Mouse (Mus musculus) layer of hippocampus, adult 2 months (tissue): ENCODE measurements around the gene Tmem143. TPM values are rescaled to one million over a fixed set of nuclear protein-coding genes. Genes with fewer than 3 reads are reported as not detected.
"Not testable (repeated sequence)": the region's sequence is repeated elsewhere in the genome, so short reads cannot be mapped to it uniquely, and the experiment has no call there.

Experiments
- DNase-seq, 2 experiments: peaks; one replicate each; pipeline ENCODE4 v3.0.0; 2022; ENCODE audit warnings: low spot score in 2 of 2
- H3K27ac ChIP-seq: fragments of 200-600 bp; 2 replicates; pipeline ENCODE4 v1.8.1; 2022
- H3K4me3 ChIP-seq: fragments of 200-600 bp; 2 replicates; pipeline ENCODE4 v1.8.1; 2022; ENCODE audit warnings: mild to moderate bottlenecking
- CTCF ChIP-seq: fragments of 200-600 bp; conservative IDR thresholded peaks from 2 replicates; pipeline ENCODE4 v1.8.1; 2022; ENCODE audit warnings: antibody characterized with exemption, mild to moderate bottlenecking, moderate library complexity
- total RNA-seq, 2 experiments: library from RNA; stranded (reverse); gene quantifications; 2 replicates each; pipeline ENCODE4 v1.2.3; 2021

The Tmem143 gene
- total RNA-seq, 2 experiments from 2014 or later, result 22.1 to 22.8 TPM

DNA sequence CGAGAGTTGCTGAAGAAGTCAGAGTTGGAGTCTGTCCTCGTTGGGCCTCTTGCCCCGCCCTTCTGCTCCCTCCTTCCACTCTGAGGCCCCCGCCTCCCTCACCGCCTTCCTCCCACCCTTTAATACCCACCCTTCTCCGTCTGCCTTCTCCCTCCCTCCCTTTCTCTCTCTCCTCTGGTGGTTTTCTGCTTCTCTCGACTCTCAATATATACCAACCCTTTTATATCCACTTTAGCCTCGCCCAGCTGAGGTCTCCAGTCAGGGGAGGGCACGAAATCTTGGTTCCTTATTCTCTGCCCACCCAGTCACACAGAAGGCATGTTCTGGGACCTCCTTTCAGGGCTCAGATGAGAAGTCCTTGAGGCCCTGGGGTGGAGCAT is 24.5 kb downstream of the Tmem143 start, which contains the start of gene Emp3:
Gene Emp3 (minus strand): TSS at position 163 of the 380 bp plus-strand sequence.
- no peak for DNase-seq
- TF ChIP-seq CTCF, result no peak
- peak within 1 kb of the TSS; percentile 94; the same call in 1 of the 2 replicates for H3K27ac ChIP-seq
- peak within 1 kb of the TSS; percentile 5; the same call in 1 of the 2 replicates for H3K4me3 ChIP-seq

DNA sequence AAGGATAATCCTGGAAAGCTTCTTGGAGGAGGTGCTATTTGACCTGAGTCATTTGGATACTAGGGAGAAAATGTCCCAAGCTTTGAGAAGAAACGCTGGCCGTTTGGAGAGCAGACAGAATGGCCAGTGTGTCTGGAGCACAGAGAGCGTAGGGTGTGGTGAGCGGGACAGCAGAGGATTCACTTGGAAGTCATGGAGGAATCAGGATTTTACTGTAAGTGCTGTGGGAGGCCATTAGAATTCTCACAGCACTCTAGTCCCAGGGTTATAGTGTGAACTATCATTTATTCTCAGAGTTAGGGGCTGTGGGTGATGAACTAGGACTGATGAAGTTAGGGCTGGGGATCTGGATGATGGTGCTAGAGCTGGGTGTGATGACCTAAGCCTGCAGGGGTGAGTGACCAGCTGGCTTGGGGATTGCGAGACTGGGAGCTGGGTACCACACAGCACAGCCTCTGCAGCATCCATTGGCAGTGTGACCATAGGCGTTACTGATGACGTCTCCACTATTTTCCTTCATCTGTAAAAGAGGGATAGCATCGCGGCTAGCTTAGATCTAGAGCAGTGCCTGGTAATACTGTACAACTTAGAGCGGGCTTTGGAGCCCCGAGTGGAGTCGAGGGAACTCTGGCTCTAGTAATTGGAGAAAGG is 25.3 kb downstream of the Tmem143 start:
- DNase-seq, result no peak
- Histone ChIP-seq H3K4me3 (no peak overlapping the region), H3K27ac (peak overlapping the region; percentile 94)
- no peak for TF ChIP-seq CTCF

DNA sequence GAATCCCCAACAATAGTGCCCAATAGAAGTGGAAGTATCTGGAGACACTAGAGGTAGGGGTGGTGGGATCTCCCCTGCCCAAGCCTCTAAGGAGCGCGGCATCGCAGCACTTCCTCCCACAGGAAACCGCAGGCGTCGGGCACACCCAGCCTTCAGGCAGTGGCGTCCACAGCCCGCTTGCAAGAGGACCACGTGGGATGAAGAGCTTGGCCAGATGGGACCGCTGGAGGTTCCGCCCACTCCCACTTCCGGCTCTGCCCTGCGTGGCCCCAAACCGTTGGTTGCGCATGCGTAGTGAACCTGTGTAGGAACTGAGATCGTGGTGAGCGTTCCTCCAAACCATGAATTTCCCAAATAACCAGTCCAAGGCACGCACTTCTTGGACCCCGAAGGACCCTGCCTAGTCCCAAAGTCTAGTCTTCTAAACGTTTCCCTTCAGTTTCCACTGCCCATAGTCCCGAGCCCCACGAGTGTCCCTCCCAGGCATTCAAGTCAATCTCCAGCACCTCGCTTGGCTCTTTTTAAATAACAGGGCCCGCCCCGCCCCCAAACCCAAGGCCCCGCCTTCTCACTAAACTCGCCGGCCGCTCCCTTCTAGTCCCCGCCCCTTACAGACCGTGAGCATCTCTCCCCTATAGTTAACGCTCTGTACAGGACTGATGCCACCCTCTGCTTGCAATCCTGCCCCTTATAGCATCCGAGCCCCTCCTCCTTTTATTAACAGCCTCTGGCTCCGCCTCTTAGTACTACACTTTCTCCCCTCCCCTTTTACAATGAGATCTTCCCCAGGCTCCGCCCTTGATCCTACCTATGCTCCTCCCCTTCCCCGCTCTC is 26.4 kb downstream of the Tmem143 start:
- DNase-seq, result peak; percentile 92 to 94
- TF ChIP-seq CTCF, result no peak
- Histone ChIP-seq H3K27ac (peak overlapping the region; percentile 94), H3K4me3 (peak overlapping the region; percentile 65)

- Histone ChIP-seq H3K27ac (peak within 1 kb of the TSS; percentile 94), H3K4me3 (peak within 1 kb of the TSS; percentile 65)
- TF ChIP-seq CTCF, result no peak
- no peak for DNase-seq
Measured at GRCm38 (mm10) chr7:45923762-45924428, 27.2 kb downstream of the Tmem143 start, which contains the start of gene Ccdc114. Gene Ccdc114 (plus strand): TSS chr7:45924072.

DNA sequence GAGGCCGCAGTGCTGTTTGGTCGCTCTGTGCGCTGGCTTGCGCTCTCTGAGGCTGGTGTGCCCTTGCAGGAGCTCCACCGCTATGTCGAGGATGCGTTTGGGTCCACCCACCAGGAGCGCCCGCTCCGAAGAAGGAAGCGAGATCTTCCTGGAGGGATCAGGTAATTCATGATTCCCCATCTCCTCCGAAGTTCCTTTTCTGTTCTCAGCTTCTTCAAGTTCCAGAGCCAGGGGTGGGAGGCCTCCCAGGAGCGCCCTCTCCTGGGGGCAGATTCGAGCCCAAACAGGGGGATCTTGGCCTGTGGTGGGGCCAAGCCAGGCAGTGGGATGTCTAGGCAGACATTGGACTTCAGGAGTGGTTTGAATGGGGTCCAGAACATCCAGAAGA is 27.7 kb downstream of the Tmem143 start:
- peak; percentile 40 for TF ChIP-seq CTCF
- no peak for DNase-seq
- H3K27ac ChIP-seq, result no peak overlapping the region; the same call in 1 of the 2 replicates
- peak overlapping the region; percentile 65 for H3K4me3 ChIP-seq

DNA sequence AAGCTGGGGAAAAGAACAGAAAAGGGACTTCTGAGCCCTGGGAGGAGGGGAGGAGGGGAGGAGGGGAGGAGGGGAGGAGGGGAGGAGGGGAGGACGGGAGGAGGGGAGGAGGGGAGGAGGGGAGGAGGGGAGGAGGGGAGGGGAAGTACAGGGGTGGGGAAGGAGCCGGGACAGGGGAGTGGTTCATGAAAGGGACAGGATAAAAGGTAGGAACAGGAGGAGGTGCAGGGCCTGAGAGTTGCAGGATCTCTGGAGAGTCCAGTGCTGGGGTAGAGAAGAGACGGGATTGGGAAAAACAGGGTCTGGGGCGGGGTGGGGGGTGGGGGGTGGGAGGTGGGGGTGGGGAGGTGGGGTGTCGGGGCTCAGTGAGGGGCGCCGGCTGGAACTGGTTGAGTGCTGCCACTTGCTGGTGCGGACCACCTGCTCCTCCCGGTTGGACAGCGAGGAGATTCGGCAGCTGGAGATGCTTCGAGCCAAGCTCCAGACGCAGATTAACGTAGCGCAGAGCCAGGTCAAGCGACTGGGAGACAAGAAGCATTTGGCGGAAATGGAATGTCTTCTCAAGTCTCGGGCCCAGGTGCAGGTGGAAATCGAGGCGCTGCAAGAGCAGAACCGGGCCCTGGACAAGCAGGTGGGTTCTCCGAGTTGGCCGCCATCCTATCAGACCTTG is 32.0 kb downstream of the Tmem143 start:
- H3K4me3 ChIP-seq, result peak overlapping the region; percentile 2; the same call in 1 of the 2 replicates
- DNase-seq, result no peak
- no peak overlapping the region for H3K27ac ChIP-seq
- no peak for TF ChIP-seq CTCF

- Histone ChIP-seq H3K27ac (no peak overlapping the region), H3K4me3 (no peak overlapping the region)
- no peak for DNase-seq
- peak; percentile 67 for TF ChIP-seq CTCF
Measured at GRCm38 (mm10) chr7:45929688-45930087, 32.9 kb downstream of the Tmem143 start.

DNA sequence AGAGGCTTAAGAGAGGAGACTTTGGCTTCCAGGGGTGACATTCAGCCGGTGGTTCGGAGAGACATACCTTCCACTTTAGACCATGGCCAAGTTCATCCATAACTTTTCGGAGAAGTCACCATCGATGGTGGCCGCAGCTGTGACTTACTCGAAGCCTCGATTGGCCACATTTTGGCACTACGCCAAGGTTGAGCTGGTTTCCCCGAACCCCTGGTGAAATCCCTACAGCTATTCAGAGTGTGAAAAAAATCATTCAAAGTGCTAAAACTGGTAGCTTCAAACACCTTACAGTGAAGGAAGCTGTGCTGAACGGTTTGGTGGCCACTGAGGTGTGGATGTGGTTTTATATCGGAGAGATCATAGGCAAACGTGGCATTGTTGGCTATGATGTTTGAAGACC is 37.0 kb downstream of the Tmem143 start:
- DNase-seq, H3K27ac ChIP-seq, H3K4me3 ChIP-seq: not testable (repeated sequence)

GRCm38 (mm10) chr7:45935114-45935513 is 38.4 kb downstream of the Tmem143 start:
- Histone ChIP-seq H3K27ac (no peak overlapping the region), H3K4me3 (no peak overlapping the region)
- DNase-seq, result peak in 1 of 2 experiments; percentile 71
- peak; percentile 76 for TF ChIP-seq CTCF

DNA sequence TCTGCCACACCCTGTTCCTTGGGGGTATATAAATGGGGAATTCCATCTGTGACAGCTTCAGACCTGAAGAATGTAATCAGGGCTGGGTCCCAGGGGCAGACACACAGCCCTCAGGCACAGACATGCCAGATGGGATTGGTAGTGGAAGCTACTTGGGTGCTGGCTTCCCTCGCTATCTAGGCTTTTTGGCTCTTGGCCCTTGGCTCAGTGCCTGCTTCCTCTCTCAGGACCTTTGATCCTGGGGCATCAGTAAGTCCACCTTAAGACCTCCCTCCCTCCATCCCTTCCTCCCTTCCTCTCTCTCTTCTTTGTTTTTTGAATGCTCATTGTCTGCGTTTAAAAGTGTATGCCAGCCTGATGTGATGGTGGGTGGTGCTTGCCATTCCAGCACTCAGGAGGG is 43.1 kb downstream of the Tmem143 start:
- H3K27ac ChIP-seq, result no peak overlapping the region
- TF ChIP-seq CTCF, result no peak
- DNase-seq, result no peak
- H3K4me3 ChIP-seq, result no peak overlapping the region

GRCm38 (mm10) chr7:45941986-45942385 is 45.2 kb downstream of the Tmem143 start:
- no peak for TF ChIP-seq CTCF
- no peak for DNase-seq
- no peak overlapping the region for H3K4me3 ChIP-seq
- H3K27ac ChIP-seq, result no peak overlapping the region

- H3K4me3 ChIP-seq, H3K27ac ChIP-seq, DNase-seq: not testable (repeated sequence)
- peak; percentile 76 for TF ChIP-seq CTCF
Measured at GRCm38 (mm10) chr7:45943280-45943679, 46.5 kb downstream of the Tmem143 start.
